Mouse (Mus musculus) bone marrow macrophage, adult 2 months (primary cell): ENCODE measurements around the gene Gfod2.

Source experiments
- CTCF ChIP-seq: IDR thresholded peaks from 2 replicates; pipeline ENCODE4 v1.5.1; 2012; ENCODE audit warnings: low read depth, mild to moderate bottlenecking, low read length, moderate library complexity
- POLR2A ChIP-seq: IDR thresholded peaks from 2 replicates; pipeline ENCODE4 v1.6.1; 2012; ENCODE audit warnings: mild to moderate bottlenecking, low read depth, low read length, borderline replicate concordance

DNA sequence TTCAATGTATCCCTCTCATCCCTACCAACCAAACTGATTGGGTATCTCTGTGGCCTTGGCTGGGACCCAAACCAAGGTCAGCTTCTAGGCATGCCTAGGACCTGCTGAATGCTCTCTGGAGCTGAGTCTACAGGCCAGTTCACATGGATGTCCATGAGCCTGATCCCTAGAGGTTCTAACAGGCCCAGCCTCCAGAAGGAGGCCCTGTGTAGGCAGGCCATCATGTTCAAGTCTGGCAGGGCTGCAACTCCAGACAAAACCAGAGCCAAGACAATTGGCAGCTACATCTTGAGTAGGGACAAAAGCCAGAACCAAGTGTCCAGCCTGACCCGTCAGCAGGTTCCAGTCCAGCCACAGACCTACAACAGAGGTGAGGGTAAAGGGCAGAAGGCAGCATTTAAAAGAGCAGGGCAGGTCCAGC, 15.0 kb upstream of the Gfod2 start:
- no peak for TF ChIP-seq POLR2A
- no peak for TF ChIP-seq CTCF
